Mouse (Mus musculus): Measurements from ENCODE around the gene Fntb.

GRCm38 (mm10) chr12:76839298-76839697 lies 73.9 kb downstream of the Fntb start:
- TF ChIP-seq ZC3H11A (IDR thresholded peaks at IDR 0.05; ENCODE audit: low read depth, low read length) = no peak
- no peak for TF ChIP-seq CTCF (IDR thresholded peaks at IDR 0.05 in 2 of 3, conservative IDR thresholded peaks at IDR 0.05 in 1 of 3; ENCODE audit: control insufficient read depth in 1 of 3, insufficient read depth in 1 of 3, low read depth in 2 of 3, low read length in 3 of 3, poor library complexity in 1 of 3, severe bottlenecking in 1 of 3)
- no peak for TF ChIP-seq MXI1 (IDR thresholded peaks at IDR 0.05; ENCODE audit: low read depth, low read length)
- TF ChIP-seq MAX (IDR thresholded peaks at IDR 0.05; ENCODE audit: low read length) = no peak
- no peak for TF ChIP-seq POLR2A (IDR thresholded peaks at IDR 0.05; ENCODE audit: control insufficient read depth in 1 of 2, insufficient read depth in 1 of 2, low read depth in 1 of 2, low read length in 2 of 2, poor library complexity in 1 of 2)
- TF ChIP-seq ELF1 (IDR thresholded peaks at IDR 0.05; ENCODE audit: low read depth, low read length) = no peak
- TF ChIP-seq MAFK (IDR thresholded peaks at IDR 0.05; ENCODE audit: borderline replicate concordance, low read depth, low read length) = peak; percentile 80
